Mouse (Mus musculus) urinary bladder, postnatal 36 days (tissue): ENCODE measurements at regions not wholly inside any gene's neighbourhood (a gene's known extent, or its start where the extent isn't known, plus 50 kb on each side); places are given as distances from the start of the nearest gene placed in this dataset.
A peak's percentile ranks its signal among the peaks of the same experiment; 100 is the strongest.

Experiments
- DNase-seq, 2 experiments: peaks; one replicate each; pipeline ENCODE4 v3.0.0; 2022; ENCODE audit warnings: low spot score in 2 of 2, mixed read lengths in 1 of 2

- peak in 1 of 2 experiments; percentile 14 for DNase-seq
Measured at GRCm38 (mm10) chr5:119058231-119058851, 497.9 kb downstream of the Med13l start.

GRCm38 (mm10) chr5:119059223-119059622 lies 498.7 kb downstream of the Med13l start:
- no peak for DNase-seq

DNA sequence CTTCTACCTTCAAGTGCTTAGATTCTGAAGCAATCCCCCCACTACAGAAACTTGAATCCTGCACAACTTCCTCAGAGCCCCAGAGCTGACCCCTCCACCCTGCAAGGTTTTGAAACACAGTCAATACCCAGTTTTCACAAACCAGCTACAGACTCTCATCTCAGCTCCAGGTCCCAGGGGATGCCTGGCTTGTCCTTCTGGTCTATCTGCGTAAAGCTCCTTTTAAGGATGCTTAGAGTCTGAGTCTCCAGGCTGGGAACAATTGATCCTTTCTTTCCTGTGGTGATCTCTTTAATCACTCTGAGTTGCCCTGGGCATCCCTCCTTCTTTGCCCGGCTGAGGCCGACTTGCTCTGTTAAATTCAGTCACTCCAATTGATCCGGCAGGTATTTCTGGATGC lies 500.4 kb downstream of the Med13l start:
- no peak for DNase-seq

GRCm38 (mm10) chr5:119062478-119062877 lies 502.0 kb downstream of the Med13l start:
- no peak for DNase-seq

DNA sequence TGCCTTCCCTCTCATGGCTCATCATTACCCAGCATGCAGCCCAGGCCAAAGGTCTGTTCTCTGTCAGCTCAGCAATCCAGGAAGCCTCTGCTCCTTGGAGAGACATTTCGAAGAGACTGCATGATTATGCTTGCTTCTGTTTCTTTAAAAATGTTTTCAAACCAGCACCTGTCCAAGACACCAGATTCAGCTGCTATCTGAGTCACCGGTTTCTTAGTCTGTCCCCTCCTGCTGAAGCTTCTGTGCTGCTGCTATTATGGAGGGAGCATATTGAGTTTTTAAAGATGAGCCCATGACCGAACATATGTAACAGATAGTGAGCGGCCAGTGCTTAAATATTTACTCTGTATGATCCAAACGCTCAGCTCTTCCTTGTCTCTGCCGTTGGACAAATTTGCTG lies 506.2 kb downstream of the Med13l start:
- no peak for DNase-seq

GRCm38 (mm10) chr5:119069765-119070333 lies 509.4 kb downstream of the Med13l start:
- peak; percentile 46 to 69 for DNase-seq

DNA sequence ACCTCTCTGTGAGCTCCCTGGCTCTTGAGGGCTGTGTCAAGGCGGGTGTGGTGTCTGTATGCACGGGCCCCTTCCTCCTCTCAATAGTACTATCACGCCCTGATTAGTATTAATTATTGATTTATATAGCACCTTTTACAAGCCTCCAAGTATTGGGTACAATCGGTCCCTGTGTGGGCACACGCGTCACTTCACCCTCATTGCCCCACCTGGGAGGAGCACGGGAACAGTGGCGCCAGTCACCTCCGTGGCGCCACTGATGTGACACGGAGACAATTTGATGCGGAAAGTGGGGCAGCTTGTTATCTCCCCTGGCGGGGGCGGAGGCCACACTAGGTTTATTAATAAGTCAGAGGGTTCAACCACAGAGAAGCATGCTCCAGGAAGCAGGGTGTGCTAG lies 512.2 kb downstream of the Med13l start:
- no peak for DNase-seq

DNA sequence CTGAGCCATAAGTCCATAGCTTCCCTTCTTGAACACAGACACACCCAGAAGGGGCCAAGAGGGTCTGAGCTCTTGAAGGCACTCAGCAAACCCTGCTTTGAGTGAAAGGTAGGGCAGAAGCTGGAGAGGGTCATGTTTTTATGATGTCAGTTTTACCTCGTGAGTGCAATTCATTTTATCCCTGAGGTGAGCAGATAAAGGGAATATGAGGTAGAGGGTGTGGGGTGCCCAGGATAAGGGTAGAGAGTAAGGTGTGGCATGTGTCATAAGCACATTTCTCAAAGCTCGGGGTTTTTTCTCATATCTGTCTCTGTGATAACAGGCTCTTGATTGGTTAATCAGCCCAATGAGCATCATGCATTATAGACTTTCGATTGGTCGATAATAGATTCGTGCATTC lies 520.3 kb downstream of the Med13l start:
- no peak for DNase-seq

DNA sequence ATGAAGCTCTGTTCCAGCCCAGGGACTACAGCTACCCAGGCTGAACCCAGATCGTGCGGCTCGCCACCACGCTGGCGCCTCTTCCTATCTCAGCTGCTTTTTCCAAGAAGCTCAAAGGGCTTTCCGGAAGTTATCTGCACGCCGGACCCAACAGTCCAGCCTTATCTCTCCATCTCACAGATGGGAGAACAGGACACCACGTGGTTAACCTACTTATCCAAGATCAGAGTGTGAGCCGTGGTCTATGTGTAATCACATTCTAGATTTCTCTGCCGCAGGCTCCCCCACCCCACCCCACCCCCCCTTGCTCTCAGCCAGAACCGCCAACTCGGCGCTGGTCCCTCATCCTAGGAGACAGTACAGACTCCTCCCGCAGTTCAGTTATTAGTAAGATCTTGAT lies 522.4 kb downstream of the Med13l start:
- DNase-seq: peak; percentile 9 to 23

DNA sequence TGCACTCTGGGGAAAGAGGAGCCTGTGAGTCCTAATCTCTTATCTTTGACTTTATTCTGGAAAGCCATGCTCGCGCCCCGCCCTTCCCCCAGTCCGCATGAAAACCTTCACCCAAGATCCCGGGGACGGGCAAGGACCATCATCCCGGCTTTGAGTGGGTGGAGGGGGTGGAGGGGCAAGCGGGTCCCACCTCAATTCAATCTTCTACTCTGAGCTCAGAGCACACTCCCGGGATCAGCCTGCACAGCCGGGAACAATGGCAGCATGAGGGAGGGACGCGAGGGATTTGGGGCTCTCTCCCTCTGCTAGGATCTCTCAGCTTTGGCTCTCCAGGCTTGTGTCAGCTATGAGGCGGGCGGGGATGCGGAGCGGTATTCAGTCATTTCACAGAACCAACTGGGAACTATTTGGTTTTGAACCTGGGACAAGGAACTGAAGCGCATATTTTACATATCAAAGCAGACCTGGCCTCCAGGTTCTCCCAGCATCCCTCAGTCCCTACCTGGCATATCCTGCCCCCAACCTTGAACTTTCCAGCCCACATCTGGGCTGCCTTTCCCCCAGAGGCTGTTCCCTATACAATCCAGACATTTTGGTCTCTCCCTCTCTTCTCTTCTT lies 537.2 kb downstream of the Med13l start:
- DNase-seq: no peak

DNA sequence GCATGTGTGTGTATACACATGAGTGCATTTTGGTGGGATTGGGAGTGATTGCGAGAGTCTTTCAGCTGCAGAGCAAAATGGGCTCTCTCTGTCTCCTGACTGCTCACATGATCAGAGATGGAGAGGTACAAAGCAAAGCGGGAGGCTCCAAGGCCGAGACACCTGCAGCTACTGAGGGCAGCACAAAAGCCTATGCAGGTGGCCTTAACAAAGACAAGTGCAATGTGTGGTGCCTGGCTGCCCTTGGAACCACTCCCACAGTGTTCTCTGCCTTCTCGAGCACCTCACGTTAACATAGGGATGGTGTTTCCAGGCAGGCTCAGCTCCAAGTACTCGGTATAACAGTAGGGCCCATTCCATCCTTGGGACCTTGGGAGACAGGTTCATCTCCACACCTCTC lies 539.3 kb downstream of the Med13l start:
- no peak for DNase-seq

DNA sequence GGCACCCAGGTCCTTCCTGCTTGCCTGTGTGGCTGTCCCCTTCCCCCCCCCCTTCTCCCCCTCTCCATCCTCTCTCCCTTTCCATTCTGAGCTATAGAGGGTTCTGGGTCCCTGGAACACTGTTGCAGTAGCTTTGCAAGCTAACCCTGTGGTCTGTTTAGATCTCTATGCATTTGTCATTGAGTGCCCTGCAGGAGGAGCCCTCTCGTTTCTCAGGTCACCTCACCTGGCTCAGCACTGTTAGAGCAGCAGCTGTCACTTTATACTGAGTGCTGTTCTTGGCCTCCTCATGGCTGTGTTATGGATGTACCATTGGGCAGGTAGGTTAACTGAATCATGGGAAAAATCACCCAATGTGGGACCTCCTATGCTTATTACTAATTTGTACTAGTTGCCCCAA lies 543.0 kb downstream of the Med13l start:
- DNase-seq: no peak

GRCm38 (mm10) chr5:119107898-119108297 lies 547.4 kb downstream of the Med13l start:
- DNase-seq: no peak

DNA sequence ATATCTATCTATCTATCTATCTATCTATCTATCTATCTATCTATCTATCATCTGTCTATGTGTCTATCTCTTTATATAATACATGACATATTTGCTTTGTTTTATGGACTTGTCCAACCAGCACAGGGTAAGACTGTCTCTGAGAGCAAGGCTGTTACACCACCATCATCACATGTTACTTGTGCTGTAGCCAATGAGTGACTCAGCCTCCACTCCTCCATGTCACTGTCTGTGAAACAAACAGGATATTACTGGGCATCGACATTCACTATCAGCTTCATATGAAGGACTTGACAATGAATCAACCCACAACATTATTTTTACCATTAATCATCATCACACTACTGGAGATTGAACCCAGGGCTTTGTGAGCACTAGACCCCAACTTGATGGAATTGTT lies 549.0 kb downstream of the Med13l start:
- DNase-seq: no peak

DNA sequence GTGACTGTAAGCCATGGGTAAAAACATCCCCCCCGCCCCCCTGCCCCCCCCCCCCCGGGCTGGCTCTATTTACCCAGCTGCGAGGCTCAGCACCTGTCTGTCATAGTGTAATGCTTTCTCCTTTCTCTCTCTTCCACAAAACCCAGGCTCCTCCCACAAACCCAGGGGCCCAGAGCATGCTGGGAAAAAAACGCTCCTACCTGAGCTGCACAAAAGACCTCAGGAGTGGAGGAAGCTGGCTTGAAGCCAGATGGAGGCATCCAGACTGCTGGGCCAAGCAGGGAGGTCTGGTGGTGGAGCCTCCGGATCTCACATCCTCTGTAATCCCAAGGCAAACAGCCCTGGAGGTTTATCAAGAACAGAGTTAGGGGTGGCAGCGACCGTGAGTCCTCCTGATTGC lies 553.6 kb downstream of the Med13l start:
- no peak for DNase-seq

DNA sequence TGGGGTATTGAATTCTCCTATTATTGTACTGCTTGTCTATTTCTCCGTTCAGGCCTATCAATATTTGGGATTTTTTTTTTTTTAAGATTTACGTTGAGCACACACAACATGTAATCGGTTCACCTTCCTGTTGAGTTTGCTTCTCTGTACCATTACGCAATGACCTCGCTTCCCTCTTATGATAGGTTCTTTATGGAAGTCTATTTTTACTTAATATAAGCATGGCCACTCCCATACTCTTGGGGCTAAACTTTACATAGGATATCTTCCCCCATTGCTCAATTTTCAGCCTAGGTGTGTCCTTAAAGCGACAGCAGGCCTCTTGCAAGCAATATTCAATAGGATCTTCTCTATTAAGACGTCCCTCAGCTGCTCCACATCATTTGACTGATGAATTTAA lies 544.7 kb upstream of the Tbx3 start:
- DNase-seq: no peak

DNA sequence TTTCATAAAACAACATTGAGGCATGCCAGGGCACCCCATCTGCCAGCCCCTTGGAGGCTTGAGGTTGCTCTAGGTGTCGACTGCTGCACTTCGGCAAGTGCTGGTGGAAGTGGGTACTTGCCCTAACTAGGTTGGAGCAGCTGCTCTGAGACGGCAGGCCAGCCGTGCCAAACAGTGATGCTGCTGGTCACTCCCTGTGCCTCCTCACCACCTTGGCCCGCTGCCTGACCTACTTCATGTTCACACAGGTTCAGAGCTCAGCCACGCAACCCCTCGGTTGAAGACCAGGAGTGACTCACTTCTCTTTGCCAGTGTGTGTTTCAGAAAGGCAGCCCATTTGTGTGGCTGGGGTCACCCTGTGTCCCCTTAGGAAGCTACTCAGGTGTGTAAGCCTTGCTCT lies 540.3 kb upstream of the Tbx3 start:
- peak; percentile 77 to 85 for DNase-seq

- DNase-seq: no peak
Measured at GRCm38 (mm10) chr5:119131461-119131860, 539.0 kb upstream of the Tbx3 start.

GRCm38 (mm10) chr5:119133378-119133777 lies 537.1 kb upstream of the Tbx3 start:
- DNase-seq: no peak

DNA sequence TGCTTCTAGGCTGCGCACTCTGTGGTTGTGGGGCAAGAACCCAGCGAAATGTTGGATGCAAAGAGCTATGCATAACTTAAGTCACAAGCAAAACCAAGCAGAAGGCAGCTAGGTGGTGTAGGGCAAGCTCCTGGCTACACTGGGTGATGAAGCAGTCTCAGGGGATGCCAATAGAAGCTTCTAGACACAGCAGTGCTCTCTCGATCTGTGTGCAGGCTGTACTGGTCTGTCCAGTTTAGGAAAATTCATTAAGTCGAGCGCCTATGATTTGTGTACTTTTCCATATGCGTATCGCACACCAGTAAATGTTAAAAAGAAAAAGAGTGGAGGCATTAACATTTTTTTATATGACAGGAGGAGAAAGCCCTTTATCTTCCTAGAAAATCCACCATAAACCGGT lies 533.6 kb upstream of the Tbx3 start:
- peak in 1 of 2 experiments; percentile 30 for DNase-seq

DNA sequence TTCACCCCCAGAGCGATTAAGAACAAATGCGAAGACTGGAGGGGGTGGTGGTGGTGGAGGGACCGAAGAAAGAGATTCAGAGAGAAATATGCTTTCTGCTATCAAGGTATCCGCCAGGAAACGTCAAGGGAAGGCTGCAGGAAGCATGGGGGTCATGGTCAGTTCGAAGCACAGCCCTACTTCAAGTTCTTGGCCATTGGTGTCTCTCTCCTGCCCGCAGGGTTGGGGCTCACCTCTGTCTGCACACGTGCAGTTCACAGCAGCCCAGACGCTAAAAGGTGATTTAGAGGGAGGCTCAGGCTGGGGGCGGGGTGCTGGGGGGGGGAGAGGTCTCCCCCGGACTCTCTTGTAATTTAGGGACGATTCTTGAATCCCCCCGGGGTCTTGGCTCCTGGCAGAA lies 533.1 kb upstream of the Tbx3 start:
- DNase-seq: no peak

DNA sequence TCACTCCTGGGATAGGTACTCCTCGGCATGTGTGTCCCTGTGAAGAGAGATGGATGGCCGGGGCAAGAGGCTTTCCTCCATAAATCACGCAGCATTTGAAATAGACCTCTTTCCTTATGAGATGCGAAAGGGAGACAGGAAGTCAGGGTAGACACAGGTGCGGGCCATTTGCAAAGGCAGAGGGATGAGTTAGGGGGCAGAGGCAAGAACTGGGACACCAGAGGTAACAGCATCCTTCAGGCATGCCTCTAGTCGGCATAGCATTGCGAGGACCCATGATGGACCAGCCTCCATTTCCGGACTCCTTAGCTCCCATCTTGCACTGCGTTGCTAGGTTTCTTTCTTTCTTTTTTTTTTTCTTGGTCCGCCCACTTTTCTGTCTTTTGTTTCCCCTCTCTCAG lies 532.6 kb upstream of the Tbx3 start:
- DNase-seq: peak; percentile 48 to 51

DNA sequence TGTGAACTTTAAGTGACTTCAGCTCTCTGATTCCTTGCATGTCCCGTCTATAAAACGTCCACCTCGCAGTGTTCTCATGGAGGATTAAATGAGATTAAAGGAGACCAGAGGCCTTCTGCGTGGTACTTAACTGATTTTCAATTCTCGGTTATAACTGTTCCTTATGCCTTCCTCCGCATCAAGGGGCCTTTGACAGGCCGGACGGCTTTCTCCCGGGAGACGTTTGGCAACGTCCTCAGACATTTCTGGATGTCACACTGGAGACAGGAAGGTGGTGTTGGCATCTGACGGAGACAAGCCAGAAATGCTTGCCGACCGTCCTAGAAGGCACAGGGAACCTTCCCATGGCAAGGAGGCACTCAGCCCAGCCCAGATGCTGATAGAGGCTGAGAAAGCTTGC lies 532.2 kb upstream of the Tbx3 start:
- peak in 1 of 2 experiments; percentile 30 for DNase-seq

- DNase-seq: no peak
Measured at GRCm38 (mm10) chr5:119139336-119139735, 531.1 kb upstream of the Tbx3 start.
